Mouse (Mus musculus): ENCODE data around the gene Hdgf.

GRCm38 (mm10) chr3:87909874-87910273, 3.8 kb downstream of the Hdgf start:
- TF ChIP-seq EP300 (IDR thresholded peaks at IDR 0.05) (no peak), CTCF (IDR thresholded peaks at IDR 0.05) (no peak)

Measured in lung, postnatal 0 days (tissue).